Mouse (Mus musculus): ENCODE measurements around the gene Dph5. TPM values are rescaled to one million over a fixed set of nuclear protein-coding genes. Genes with fewer than 3 reads are reported as not detected.
A peak's percentile ranks its signal among the peaks of the same experiment; 100 is the strongest.

The Dph5 gene
- polyA plus RNA-seq (2016; fragmentation: Nextera tagmentation; extraction: Ambion mirVana) = 27.4 and 30.3 TPM in 2 replicates

DNA sequence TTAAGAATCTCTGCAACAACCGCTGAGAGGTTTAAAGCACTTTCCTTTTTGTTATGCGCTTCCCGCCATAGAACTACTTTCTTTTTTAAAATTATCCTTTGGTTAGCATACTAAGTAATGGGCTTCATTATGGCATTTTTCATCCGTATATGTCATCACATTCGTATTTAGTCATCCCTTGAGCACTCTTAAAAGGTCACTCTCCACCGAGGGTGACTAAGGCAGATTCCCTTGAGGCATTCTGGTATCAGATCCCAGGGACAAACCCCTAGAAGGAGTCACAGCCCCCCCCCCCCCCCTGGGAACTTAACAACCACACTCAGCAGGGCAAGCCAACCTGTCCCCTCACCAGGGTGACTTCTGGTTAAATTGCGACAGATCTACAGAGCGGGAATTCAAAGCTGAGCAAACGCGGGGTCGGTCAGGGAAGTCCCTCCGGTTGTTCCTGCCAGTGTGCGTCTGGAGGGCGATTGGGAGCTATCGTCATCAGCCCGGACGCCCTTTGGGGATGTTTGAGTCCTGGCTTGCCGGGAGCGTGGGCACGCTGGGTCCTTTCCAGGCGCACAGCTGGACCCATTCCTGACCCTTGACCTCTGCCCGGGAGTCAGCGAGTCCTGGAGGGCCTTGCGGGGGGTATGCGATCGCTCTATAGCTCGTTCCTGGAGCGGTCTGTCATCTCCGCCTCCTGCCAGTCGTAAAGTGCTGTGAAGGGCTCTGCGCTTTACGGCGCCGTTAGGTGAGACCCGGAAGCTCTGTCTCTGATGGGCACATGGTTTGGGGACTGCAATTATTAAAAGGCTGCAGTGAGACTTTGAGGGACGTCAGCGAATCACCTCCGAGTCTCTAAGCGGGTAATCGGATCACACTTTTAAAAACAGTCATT, at the start of gene Dph5:
Dph5 (plus strand) TSS at position 411 of the 883 bp plus-strand sequence.
- peak within 1 kb of the TSS; percentile 80 for H3K4me3 ChIP-seq
- peak; percentile 94 for DNase-seq (ENCODE audit: low spot score)
- WGBS = under 1% methylated on average over 40 of the region's 40 CpGs
- no peaks in the 10 kb centered on the region for H3K27me3 ChIP-seq (ENCODE audit: insufficient read depth, poor library complexity, severe bottlenecking)
- H3K27ac ChIP-seq = peak within 1 kb of the TSS; percentile 95
- H3K9me3 ChIP-seq = no peaks in the 10 kb centered on the region
- peaks cover 4% of the 10 kb centered on the region for H3K36me3 ChIP-seq
- H3K4me1 ChIP-seq (replicated peaks) = peaks cover 5% of the 10 kb centered on the region

GRCm38 (mm10) chr3:115844566-115844965, 43.1 kb upstream of the Dph5 start:
- Histone ChIP-seq H3K4me1 (replicated peaks) (peaks cover 17% of the 10 kb centered on the region), H3K36me3 (no peaks in the 10 kb centered on the region), H3K27me3 (ENCODE audit: insufficient read depth, poor library complexity, severe bottlenecking) (no peaks in the 10 kb centered on the region), H3K9me3 (no peaks in the 10 kb centered on the region), H3K27ac (no peak overlapping the region; the same call in 1 of the 2 replicates), H3K4me3 (no peak overlapping the region)
- DNase-seq (ENCODE audit: low spot score) = no peak
- 61% methylated on average over 3 of the region's 3 CpGs for WGBS

DNA sequence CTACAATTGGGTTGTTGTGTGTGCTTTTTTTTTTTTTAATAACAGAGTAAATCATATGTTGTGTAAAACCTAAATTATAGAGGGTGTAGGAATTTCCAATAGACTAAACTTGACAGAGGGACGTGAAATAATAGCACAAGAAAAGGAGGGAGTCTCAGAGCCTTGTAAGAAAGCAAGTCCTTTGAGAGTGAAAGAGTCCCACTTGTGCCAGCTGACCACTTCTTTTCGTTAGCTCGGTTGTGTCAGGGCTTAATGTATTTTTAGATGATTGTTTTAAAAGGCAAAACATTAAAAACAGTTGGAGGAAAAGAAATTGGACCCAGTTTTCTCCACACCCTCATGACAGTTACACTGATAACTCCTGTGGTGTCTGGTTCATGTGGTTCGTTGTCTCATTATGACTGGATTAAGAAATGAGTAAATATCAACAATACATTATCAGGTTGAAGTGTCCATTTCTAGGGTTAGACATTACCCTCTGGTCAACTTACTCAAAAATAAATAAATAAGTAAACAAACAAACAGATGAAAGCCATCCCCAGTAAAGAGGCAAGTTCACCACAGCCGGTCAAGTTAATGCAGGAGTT, 42.5 kb upstream of the Dph5 start:
- no peak for DNase-seq (ENCODE audit: low spot score)

DNA sequence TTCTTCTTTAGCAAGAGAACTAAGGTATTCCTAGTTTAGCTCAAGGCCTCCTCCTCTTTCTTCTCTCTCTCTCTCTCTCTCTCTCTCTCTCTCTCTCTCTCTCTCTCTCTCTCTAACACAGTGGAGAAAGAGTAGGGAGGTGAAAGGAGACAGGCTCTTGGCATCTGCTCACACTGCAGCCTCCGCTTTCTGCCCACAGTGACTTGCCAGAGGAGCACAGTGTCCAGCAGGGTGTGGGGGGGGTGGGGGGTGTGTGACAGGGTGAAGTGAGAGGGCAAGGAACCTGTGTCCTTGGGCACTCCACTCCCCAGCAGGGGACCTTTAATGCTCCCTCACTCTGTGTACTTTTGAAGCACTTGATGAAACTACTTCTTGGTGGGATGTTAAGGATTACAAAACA, 41.9 kb upstream of the Dph5 start:
- no peaks in the 10 kb centered on the region for H3K9me3 ChIP-seq
- H3K4me3 ChIP-seq = no peak overlapping the region
- no peak for DNase-seq (ENCODE audit: low spot score)
- H3K27me3 ChIP-seq (ENCODE audit: insufficient read depth, poor library complexity, severe bottlenecking) = no peaks in the 10 kb centered on the region
- 57% methylated on average over 1 of the region's 1 CpGs for WGBS
- no peak overlapping the region for H3K27ac ChIP-seq
- no peaks in the 10 kb centered on the region for H3K36me3 ChIP-seq
- H3K4me1 ChIP-seq (replicated peaks) = peaks cover 17% of the 10 kb centered on the region

More for the DNA sequence above, 42.5 kb upstream of the Dph5 start:
- no peaks in the 10 kb centered on the region for H3K9me3 ChIP-seq
- H3K36me3 ChIP-seq = no peaks in the 10 kb centered on the region
- H3K4me1 ChIP-seq (replicated peaks) = peaks cover 17% of the 10 kb centered on the region
- no peak overlapping the region for H3K4me3 ChIP-seq
- 81% methylated on average over 5 of the region's 5 CpGs for WGBS
- no peaks in the 10 kb centered on the region for H3K27me3 ChIP-seq (ENCODE audit: insufficient read depth, poor library complexity, severe bottlenecking)
- no peak overlapping the region; the same call in 1 of the 2 replicates for H3K27ac ChIP-seq

DNA sequence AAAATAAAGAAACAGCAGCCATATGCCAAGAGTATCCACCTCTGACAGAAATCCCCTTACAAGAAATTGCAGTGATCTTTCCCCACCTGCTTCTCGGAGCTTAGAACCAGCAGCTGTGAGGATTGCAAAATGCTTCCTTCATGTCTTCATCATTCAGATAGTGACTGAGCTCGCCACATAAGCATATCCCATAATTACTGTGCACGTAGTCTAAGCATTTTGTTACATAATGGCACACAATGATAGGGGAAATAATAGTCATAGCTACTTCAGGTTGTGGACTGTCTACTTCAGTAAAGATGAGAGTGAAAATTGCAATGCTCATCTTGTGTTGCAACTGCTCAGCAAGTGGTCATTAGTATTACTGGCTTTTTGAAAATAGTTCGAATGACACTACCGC, 41.5 kb upstream of the Dph5 start:
- H3K27me3 ChIP-seq (ENCODE audit: insufficient read depth, poor library complexity, severe bottlenecking) = no peaks in the 10 kb centered on the region
- H3K27ac ChIP-seq = no peak overlapping the region
- H3K36me3 ChIP-seq = no peaks in the 10 kb centered on the region
- no peaks in the 10 kb centered on the region for H3K9me3 ChIP-seq
- no peak overlapping the region for H3K4me3 ChIP-seq
- DNase-seq (ENCODE audit: low spot score) = no peak
- peaks cover 17% of the 10 kb centered on the region for H3K4me1 ChIP-seq (replicated peaks)
- WGBS = 91% methylated on average over 5 of the region's 5 CpGs

GRCm38 (mm10) chr3:115848686-115849480, 38.8 kb upstream of the Dph5 start:
- DNase-seq (ENCODE audit: low spot score) = no peak
- no peaks in the 10 kb centered on the region for H3K27me3 ChIP-seq (ENCODE audit: insufficient read depth, poor library complexity, severe bottlenecking)
- no peaks in the 10 kb centered on the region for H3K9me3 ChIP-seq
- H3K4me3 ChIP-seq = no peak overlapping the region
- H3K4me1 ChIP-seq (replicated peaks) = peaks cover 17% of the 10 kb centered on the region
- H3K27ac ChIP-seq = no peak overlapping the region
- 85% methylated on average over 11 of the region's 11 CpGs for WGBS
- no peaks in the 10 kb centered on the region for H3K36me3 ChIP-seq

DNA sequence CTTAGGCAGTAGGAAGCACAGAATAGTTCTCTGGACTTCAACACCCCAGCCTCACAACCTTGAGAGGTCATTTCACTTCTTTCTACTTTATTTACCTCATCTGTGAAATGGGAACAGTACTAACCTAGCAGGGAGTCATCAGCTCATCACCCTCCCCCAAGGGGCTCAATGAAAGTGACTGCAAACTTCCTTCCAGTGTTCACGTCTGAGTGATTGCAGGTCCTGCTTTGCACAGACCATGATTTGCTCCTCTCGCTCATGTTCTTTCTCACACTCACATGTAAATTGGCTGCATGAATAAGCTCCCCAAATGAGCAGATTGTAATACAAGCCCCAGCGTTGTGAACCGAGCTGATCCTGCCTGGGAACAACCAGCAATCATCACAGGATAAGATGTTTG, 36.7 kb upstream of the Dph5 start:
- WGBS = 74% methylated on average over 4 of the region's 4 CpGs
- Histone ChIP-seq H3K4me1 (replicated peaks) (peaks cover under 1% of the 10 kb centered on the region; the same call in 1 of the 2 replicates), H3K4me3 (no peak overlapping the region), H3K27me3 (ENCODE audit: insufficient read depth, poor library complexity, severe bottlenecking) (no peaks in the 10 kb centered on the region), H3K27ac (no peak overlapping the region), H3K9me3 (no peaks in the 10 kb centered on the region), H3K36me3 (no peaks in the 10 kb centered on the region)
- no peak for DNase-seq (ENCODE audit: low spot score)

- 91% methylated on average over 7 of the region's 7 CpGs for WGBS
- H3K4me3 ChIP-seq = no peak overlapping the region
- no peaks in the 10 kb centered on the region for H3K9me3 ChIP-seq
- H3K36me3 ChIP-seq = no peaks in the 10 kb centered on the region
- no peak overlapping the region for H3K27ac ChIP-seq
- no peak for DNase-seq (ENCODE audit: low spot score)
- no peaks in the 10 kb centered on the region for H3K27me3 ChIP-seq (ENCODE audit: insufficient read depth, poor library complexity, severe bottlenecking)
- peaks cover 29% of the 10 kb centered on the region for H3K4me1 ChIP-seq (replicated peaks)
Observed at GRCm38 (mm10) chr3:115854672-115855191, 32.9 kb upstream of the Dph5 start.

- WGBS = 75% methylated on average over 10 of the region's 10 CpGs
- Histone ChIP-seq H3K27me3 (ENCODE audit: insufficient read depth, poor library complexity, severe bottlenecking) (no peaks in the 10 kb centered on the region), H3K36me3 (no peaks in the 10 kb centered on the region), H3K9me3 (no peaks in the 10 kb centered on the region), H3K4me1 (replicated peaks) (peaks cover 29% of the 10 kb centered on the region), H3K27ac (peak overlapping the region; percentile 60), H3K4me3 (no peak overlapping the region)
- no peak for DNase-seq (ENCODE audit: low spot score)
Observed at GRCm38 (mm10) chr3:115855576-115855975, 32.1 kb upstream of the Dph5 start.

- no peaks in the 10 kb centered on the region for H3K27me3 ChIP-seq (ENCODE audit: insufficient read depth, poor library complexity, severe bottlenecking)
- 26% methylated on average over 8 of the region's 8 CpGs for whole genome bisulfite sequencing
- H3K4me1 ChIP-seq (replicated peaks) = peaks cover 29% of the 10 kb centered on the region
- DNase-seq (ENCODE audit: low spot score) = peak; percentile 15
- H3K9me3 ChIP-seq = no peaks in the 10 kb centered on the region
- peak overlapping the region; percentile 75 for H3K27ac ChIP-seq
- H3K4me3 ChIP-seq = no peak overlapping the region
- no peaks in the 10 kb centered on the region for H3K36me3 ChIP-seq
Observed at GRCm38 (mm10) chr3:115856484-115857022, 31.1 kb upstream of the Dph5 start.

DNA sequence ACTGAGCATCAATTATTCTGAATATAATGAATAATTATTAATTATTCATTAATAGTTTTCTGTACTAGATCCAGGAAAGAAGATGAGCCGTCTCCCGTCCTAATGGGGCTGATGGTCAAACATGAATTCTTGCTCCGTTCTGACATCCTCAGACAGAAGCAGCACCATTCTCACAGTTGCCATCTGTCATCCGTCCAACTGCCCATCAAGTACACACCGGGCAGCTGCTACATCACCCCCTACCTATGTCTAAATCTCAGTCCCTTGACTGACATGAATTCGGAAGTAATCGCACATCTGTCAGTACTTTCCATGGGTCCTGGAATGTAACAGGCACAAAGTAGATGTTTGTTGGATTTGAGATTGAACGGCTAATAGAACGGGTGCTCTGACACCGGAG, 30.2 kb upstream of the Dph5 start:
- no peak overlapping the region for H3K4me3 ChIP-seq
- peaks cover 29% of the 10 kb centered on the region for H3K4me1 ChIP-seq (replicated peaks)
- H3K9me3 ChIP-seq = no peaks in the 10 kb centered on the region
- H3K27ac ChIP-seq = no peak overlapping the region
- WGBS = 75% methylated on average over 10 of the region's 10 CpGs
- no peak for DNase-seq (ENCODE audit: low spot score)
- no peaks in the 10 kb centered on the region for H3K36me3 ChIP-seq
- H3K27me3 ChIP-seq (ENCODE audit: insufficient read depth, poor library complexity, severe bottlenecking) = no peaks in the 10 kb centered on the region

DNA sequence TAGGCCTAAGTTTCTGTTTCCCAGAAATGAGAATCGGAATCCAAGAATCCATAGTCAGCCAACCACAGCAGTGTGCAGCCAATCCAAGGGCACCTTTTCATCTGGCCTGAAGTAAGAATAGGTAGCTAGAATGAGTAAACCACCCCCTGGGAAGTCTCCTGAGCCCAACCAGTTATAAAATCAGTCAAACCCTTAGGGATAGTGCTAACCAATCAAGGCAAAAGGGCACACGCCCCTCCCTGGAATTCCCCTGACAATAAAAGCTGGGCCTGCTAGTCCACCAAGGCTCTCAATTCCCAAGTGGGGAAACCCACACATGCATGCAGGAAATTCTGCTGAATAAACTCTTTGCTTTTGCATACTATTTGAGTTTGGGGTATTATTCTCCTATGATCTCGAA, 28.8 kb upstream of the Dph5 start:
- Histone ChIP-seq H3K4me1 (replicated peaks) (peaks cover 29% of the 10 kb centered on the region), H3K27me3 (ENCODE audit: insufficient read depth, poor library complexity, severe bottlenecking) (no peaks in the 10 kb centered on the region), H3K9me3 (no peaks in the 10 kb centered on the region), H3K27ac (no peak overlapping the region), H3K36me3 (no peaks in the 10 kb centered on the region), H3K4me3 (no peak overlapping the region)
- WGBS = 85% methylated on average over 3 of the region's 3 CpGs
- no peak for DNase-seq (ENCODE audit: low spot score)

Measured in hindbrain, embryonic 10.5 days (tissue).